Mouse (Mus musculus): Measurements from ENCODE around the gene Ccdc7b. TPM values are rescaled to one million over a fixed set of nuclear protein-coding genes. Genes with fewer than 3 reads are reported as not detected.

The Ccdc7b gene
- polyA plus RNA-seq (2012; rRNA removed; ENCODE audit: low replicate concordance) = not detected in 2 replicates

DNA sequence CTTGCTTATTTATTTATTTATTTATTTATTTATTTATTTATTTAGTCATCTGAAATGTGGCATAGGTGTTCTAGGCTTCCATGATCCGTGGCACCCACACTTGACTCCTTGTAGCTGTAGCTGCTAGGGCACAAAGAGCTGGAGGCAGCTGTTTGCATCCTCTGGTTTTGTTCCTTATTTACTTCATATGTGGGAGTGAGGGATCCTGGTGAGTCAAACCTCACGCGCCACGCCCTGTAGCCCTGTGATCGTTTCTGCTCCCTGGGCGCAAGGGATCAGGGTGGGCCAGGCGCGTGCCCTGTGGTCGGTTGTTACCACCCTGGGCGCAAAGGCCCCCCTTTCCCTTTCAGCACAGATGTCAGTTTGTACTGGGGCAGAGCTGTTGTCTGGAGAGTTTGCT, at the start of gene Ccdc7b:
TSS of gene Ccdc7b (plus strand) at position 301 of the 400 bp plus-strand sequence.

DNA sequence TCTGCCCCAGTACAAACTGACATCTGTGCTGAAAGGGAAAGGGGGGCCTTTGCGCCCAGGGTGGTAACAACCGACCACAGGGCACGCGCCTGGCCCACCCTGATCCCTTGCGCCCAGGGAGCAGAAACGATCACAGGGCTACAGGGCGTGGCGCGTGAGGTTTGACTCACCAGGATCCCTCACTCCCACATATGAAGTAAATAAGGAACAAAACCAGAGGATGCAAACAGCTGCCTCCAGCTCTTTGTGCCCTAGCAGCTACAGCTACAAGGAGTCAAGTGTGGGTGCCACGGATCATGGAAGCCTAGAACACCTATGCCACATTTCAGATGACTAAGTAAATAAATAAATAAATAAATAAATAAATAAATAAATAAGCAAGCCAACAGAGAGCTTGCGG, 1.5 kb upstream of the Ccdc7b start, which contains the start of gene Ccdc7a:
TSS of gene Ccdc7a (minus strand) at position 101 of the 400 bp plus-strand sequence.

DNA sequence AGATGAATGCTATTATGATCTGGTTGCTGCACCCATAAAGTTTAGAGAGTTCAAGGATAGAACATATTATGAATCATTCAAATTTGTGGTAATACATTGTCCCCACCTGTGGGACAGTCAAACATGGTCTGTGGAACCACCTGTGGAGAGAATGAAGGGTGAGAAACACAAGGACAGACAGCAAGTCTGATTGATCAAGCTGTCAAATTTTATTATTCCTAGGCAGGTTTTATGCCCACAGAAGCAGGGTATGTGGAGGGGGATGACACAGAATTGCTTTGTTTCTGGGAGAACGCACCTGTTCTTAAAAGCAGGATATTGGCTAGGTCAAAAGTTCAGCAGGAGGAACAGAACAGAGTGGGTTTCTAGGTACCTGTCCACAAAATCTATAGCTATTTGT, 64.6 kb downstream of the Ccdc7b start, which contains the start of gene Gm10999:
TSS of gene Gm10999 (minus strand) at position 101 of the 400 bp plus-strand sequence.

Other genes with a start within 250 kb of the Ccdc7b start
- not detected in 2 replicates for gene Ccdc7a, start 1.6 kb upstream of the Ccdc7b start, polyA plus RNA-seq (2012; rRNA removed; ENCODE audit: low replicate concordance)
- gene Gm10999, start 64.5 kb downstream of the Ccdc7b start, polyA plus RNA-seq (2012; rRNA removed; ENCODE audit: low replicate concordance) = not detected in 2 replicates
- gene 2610044O15Rik8, start 167.3 kb downstream of the Ccdc7b start, polyA plus RNA-seq (2012; rRNA removed; ENCODE audit: low replicate concordance) = 3.9 and 4.3 TPM in 2 replicates

Data from subcutaneous adipose tissue, adult 2 months (tissue).